Mouse (Mus musculus) thymus, adult 2 months (tissue): ENCODE data around the gene Utrn.

Source experiments
- CTCF ChIP-seq: fragments of 200-500 bp; IDR thresholded peaks from 2 replicates; pipeline ENCODE4 v1.5.1; 2012; ENCODE audit warnings: mild to moderate bottlenecking, control low read depth, low read length, moderate library complexity, borderline replicate concordance; ENCODE audit not compliant: control insufficient read depth, poor library complexity, insufficient read depth; ENCODE audit errors: extremely low read depth
- POLR2A ChIP-seq: fragments of 200-500 bp; IDR thresholded peaks from 2 replicates; pipeline ENCODE4 v1.6.1; 2012; ENCODE audit warnings: mild to moderate bottlenecking, low read length, control low read depth, moderate library complexity; ENCODE audit not compliant: control insufficient read depth, poor library complexity, insufficient read depth; ENCODE audit errors: extremely low read depth

GRCm38 (mm10) chr10:12754911-12755310 is 114.3 kb downstream of the Utrn start:
- TF ChIP-seq POLR2A (no peak), CTCF (no peak)
